Mouse (Mus musculus): ENCODE data around the gene Ctsd.
"Not testable (repeated sequence)": the region's sequence is repeated elsewhere in the genome, so short reads cannot be mapped to it uniquely, and the experiment has no call there.

- not testable (repeated sequence) for TF ChIP-seq CTCF (IDR thresholded peaks at IDR 0.05; ENCODE audit: extremely low read depth, insufficient read length, insufficient replicate concordance, low read depth, low read length); POLR2A (IDR thresholded peaks at IDR 0.05; ENCODE audit: low read depth, low read length)
Observed at GRCm38 (mm10) chr7:142405134-142405533, 17.3 kb upstream of the Ctsd start.

All from small intestine, adult 2 months (tissue).